Mouse (Mus musculus): ENCODE data around the gene Shroom3.

GRCm38 (mm10) chr5:92684715-92685460, 1.7 kb downstream of the Shroom3 start:
- no peak for TF ChIP-seq CTCF (IDR thresholded peaks at IDR 0.05; ENCODE audit: borderline replicate concordance, insufficient read depth, low read depth, low read length)
- no peak for TF ChIP-seq POLR2A (IDR thresholded peaks at IDR 0.05; ENCODE audit: borderline replicate concordance, insufficient read depth, low read length)

Measured in cerebellum, adult 2 months (tissue).